Mouse (Mus musculus) hindlimb bud, embryonic 11.5 days (tissue): Measurements from ENCODE around the gene Pde4c.

ENCODE experiments used
- DNase-seq: peaks from one replicate; pipeline ENCODE4 v3.0.0-alpha.2; 2012; ENCODE audit warnings: low read depth, low spot score; ENCODE audit errors: extremely low spot score

The Pde4c gene

GRCm38 (mm10) chr8:70765838-70766570 lies 42.5 kb downstream of the Pde4c start:
- DNase-seq = no peak

- DNase-seq = no peak
These were observed 43.3 kb downstream of the Pde4c start for GRCm38 (mm10) chr8:70766571-70767440.

GRCm38 (mm10) chr8:70767503-70767902 lies 44.0 kb downstream of the Pde4c start:
- DNase-seq = no peak

- DNase-seq = no peak
These were observed 44.8 kb downstream of the Pde4c start for GRCm38 (mm10) chr8:70768231-70768776.

- DNase-seq = no peak
These were observed 45.4 kb downstream of the Pde4c start for GRCm38 (mm10) chr8:70768956-70769355.

- DNase-seq = peak; percentile 97
These were observed 45.8 kb downstream of the Pde4c start for GRCm38 (mm10) chr8:70769359-70769758.

- no peak for DNase-seq
These were observed 46.3 kb downstream of the Pde4c start for GRCm38 (mm10) chr8:70769858-70770257.

GRCm38 (mm10) chr8:70770748-70771147 lies 47.2 kb downstream of the Pde4c start:
- DNase-seq = no peak

- DNase-seq = no peak
These were observed 47.7 kb downstream of the Pde4c start for GRCm38 (mm10) chr8:70771217-70771616.

GRCm38 (mm10) chr8:70772075-70772474 lies 48.6 kb downstream of the Pde4c start:
- no peak for DNase-seq

- DNase-seq = no peak
These were observed 49.4 kb downstream of the Pde4c start for GRCm38 (mm10) chr8:70772890-70773289.

GRCm38 (mm10) chr8:70773410-70773809 lies 49.9 kb downstream of the Pde4c start:
- DNase-seq = no peak

GRCm38 (mm10) chr8:70773833-70774232 lies 50.3 kb downstream of the Pde4c start:
- DNase-seq = no peak

- DNase-seq = no peak
These were observed 51.2 kb downstream of the Pde4c start for GRCm38 (mm10) chr8:70774740-70775139.

GRCm38 (mm10) chr8:70775227-70775626 lies 51.7 kb downstream of the Pde4c start:
- DNase-seq = no peak

GRCm38 (mm10) chr8:70775851-70776495 lies 52.5 kb downstream of the Pde4c start:
- no peak for DNase-seq

- DNase-seq = peak; percentile 90
These were observed 53.2 kb downstream of the Pde4c start, which contains the start of gene Pik3r2 for GRCm38 (mm10) chr8:70776496-70777444. Gene Pik3r2, minus strand, starts transcription at chr8:70776713.

GRCm38 (mm10) chr8:70780093-70780492 lies 56.6 kb downstream of the Pde4c start:
- no peak for DNase-seq

- DNase-seq = no peak
These were observed 63.0 kb downstream of the Pde4c start for GRCm38 (mm10) chr8:70786291-70787050.
